Mouse (Mus musculus) embryonic facial prominence, embryonic 12.5 days (tissue): ENCODE results near the gene Flnb. TPM values are rescaled to one million over a fixed set of nuclear protein-coding genes. Genes with fewer than 3 reads are reported as not detected.

Source experiments
- ATAC-seq: fragments of 200-750 bp; cut with Nextera tagmentation; 2 replicates; pipeline ENCODE4 v1.8.0; 2017; ENCODE audit not compliant: insufficient number of reproducible peaks, insufficient read depth, low FRiP score, low TSS enrichment
- H3K27ac ChIP-seq: fragments of 300-500 bp; sonication (generic); 2 replicates; pipeline ENCODE4 v1.5.1; 2016; ENCODE audit warnings: mild to moderate bottlenecking
- H3K27me3 ChIP-seq: fragments of 300-500 bp; sonication (generic); 2 replicates; pipeline ENCODE4 v1.6.1; 2016; ENCODE audit warnings: mild to moderate bottlenecking, moderate library complexity
- H3K36me3 ChIP-seq: fragments of 300-500 bp; sonication (generic); 2 replicates; pipeline ENCODE4 v1.6.1; 2016; ENCODE audit warnings: mild to moderate bottlenecking
- H3K4me1 ChIP-seq: fragments of 300-500 bp; sonication (generic); 2 replicates; pipeline ENCODE4 v1.6.1; 2016
- H3K4me2 ChIP-seq: fragments of 300-500 bp; sonication (generic); replicated peaks from 2 replicates; pipeline ENCODE4 v1.6.1; 2016; ENCODE audit warnings: mild to moderate bottlenecking, moderate library complexity
- H3K4me3 ChIP-seq: fragments of 300-500 bp; sonication (generic); 2 replicates; pipeline ENCODE4 v1.5.1; 2016; ENCODE audit warnings: mild to moderate bottlenecking
- H3K9ac ChIP-seq: fragments of 300-500 bp; sonication (generic); 2 replicates; pipeline ENCODE4 v1.6.1; 2016; ENCODE audit warnings: mild to moderate bottlenecking, moderate library complexity
- H3K9me3 ChIP-seq: fragments of 300-500 bp; sonication (generic); 2 replicates; pipeline ENCODE4 v1.6.1; 2016; ENCODE audit warnings: mild to moderate bottlenecking, moderate library complexity
- WGBS: fragments of 180-500 bp; shearing (Covaris S2); methylation state at CpG from one replicate; pipeline ENCODE4 v1.1.7; 2016; 5-methylcytosine and 5-hydroxymethylcytosine counted together
- polyA plus RNA-seq: library from polyadenylated mRNA; unstranded; fragments of >200 nt; fragmentation: Nextera tagmentation; extraction: Ambion mirVana; gene quantifications from 2 replicates; pipeline ENCODE4 v1.2.1, GENCODE M21; 2016

Gene Flnb
- polyA plus RNA-seq: 32.8 and 32.9 TPM in 2 replicates

DNA sequence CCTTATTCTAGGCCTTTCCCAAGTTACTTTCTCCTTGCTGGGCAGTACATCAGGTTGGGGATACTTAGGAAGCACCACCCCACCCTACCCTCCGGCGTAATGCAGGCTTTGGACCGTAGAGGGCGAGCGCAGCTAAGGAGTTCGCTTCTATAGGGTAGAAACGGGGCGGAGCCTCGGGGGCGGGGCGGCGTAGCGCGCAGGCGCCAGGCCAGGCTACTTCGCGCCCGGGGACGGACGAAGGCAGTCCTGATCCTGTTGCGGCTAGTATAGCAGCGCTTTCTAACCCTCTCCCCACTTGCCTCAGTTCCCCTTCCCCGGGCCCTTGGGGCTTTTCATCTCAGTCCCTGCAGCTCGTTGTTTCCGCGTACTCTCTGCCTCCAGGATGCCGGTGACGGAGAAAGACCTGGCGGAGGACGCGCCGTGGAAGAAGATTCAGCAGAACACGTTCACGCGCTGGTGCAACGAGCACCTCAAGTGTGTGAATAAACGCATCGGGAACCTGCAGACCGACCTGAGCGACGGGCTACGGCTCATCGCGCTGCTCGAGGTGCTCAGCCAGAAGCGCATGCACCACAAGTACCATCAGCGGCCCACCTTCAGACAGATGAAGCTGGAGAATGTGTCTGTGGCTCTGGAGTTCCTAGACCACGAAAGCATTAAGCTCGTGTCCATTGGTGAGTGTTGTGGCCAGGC, at the start of gene Flnb:
Gene Flnb, plus strand, starts transcription at position 188 of the 693 bp plus-strand sequence.
- H3K36me3 ChIP-seq: no peaks in the 10 kb centered on the region
- under 1% methylated on average over 49 of the region's 49 CpGs for WGBS
- H3K4me2 ChIP-seq: peak within 1 kb of the TSS; percentile 87
- H3K9me3 ChIP-seq: no peaks in the 10 kb centered on the region
- H3K9ac ChIP-seq: peak within 1 kb of the TSS; percentile 82
- peaks cover 36% of the 10 kb centered on the region for H3K4me1 ChIP-seq
- H3K4me3 ChIP-seq: peak within 1 kb of the TSS; percentile 77
- no peaks in the 10 kb centered on the region for H3K27me3 ChIP-seq
- H3K27ac ChIP-seq: peak within 1 kb of the TSS; percentile 78
- ATAC-seq: peak; percentile 92

DNA sequence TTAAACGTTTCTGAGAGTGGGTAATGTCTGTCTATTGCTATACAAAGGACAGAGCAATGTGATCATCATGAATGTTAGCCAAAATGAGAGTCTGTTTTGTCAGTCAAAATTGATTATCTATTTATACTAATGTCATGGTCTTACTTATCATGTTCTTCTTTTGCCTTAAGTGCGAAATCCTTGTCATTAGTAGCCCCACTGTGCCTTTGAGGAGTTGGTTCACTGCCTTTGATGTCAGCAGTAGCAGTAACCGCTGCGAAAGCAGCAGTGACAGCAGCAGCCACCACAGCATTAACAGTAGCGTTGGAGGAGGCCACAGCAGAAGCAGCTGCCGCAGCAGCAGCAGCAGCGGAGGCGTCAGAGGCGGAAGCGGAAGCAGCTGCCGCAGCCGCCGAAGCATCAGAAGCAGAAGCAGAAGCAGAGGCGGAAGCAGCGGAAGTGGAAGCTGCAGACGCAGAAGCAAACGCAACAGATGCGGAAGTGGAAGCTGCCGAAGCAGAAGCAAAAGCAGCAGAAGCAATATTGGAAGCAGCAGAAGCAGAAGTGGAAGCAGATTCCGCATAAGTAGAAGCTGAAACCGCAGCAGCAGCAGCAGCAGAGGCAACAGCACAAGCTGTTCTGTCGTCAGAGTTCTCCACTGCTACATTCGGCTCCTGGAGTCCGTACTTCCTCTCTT, 43.9 kb upstream of the Flnb start:
- peak overlapping the region; percentile 45 for H3K4me3 ChIP-seq
- H3K27me3 ChIP-seq: no peaks in the 10 kb centered on the region
- peak overlapping the region; percentile 50 for H3K4me2 ChIP-seq
- no peaks in the 10 kb centered on the region for H3K9me3 ChIP-seq
- H3K36me3 ChIP-seq: no peaks in the 10 kb centered on the region
- no peaks in the 10 kb centered on the region for H3K4me1 ChIP-seq
- WGBS: 33% methylated on average over 24 of the region's 24 CpGs
- no peak for ATAC-seq
- peak overlapping the region; percentile 38 for H3K9ac ChIP-seq
- H3K27ac ChIP-seq: peak overlapping the region; percentile 54; the same call in 1 of the 2 replicates

DNA sequence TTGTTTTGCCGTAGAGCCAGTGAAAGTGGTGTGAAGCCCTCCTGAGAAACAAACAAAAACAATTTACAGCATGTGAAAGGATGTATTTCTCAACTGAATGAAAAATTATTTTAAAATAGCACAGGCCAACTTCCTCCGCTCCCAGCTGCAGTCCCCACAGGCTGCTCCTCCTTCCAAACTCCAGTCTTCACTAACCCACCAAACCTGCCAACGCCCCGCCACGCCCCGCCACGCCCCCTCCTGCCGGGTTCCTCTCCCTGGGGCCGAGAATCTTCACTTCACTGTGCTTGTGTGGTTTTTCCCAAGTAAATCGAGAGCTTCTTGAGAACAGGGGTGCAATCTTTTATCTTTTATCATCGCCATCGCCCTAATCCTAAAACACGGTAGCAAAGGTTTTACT, 31.7 kb upstream of the Flnb start:
- no peaks in the 10 kb centered on the region for H3K27me3 ChIP-seq
- H3K27ac ChIP-seq: no peak overlapping the region
- no peaks in the 10 kb centered on the region; the same call in 1 of the 2 replicates for H3K4me1 ChIP-seq
- no peaks in the 10 kb centered on the region for H3K9me3 ChIP-seq
- 35% methylated on average over 13 of the region's 13 CpGs for WGBS
- no peak overlapping the region for H3K9ac ChIP-seq
- no peak overlapping the region for H3K4me2 ChIP-seq
- no peak overlapping the region for H3K4me3 ChIP-seq
- H3K36me3 ChIP-seq: no peaks in the 10 kb centered on the region
- ATAC-seq: no peak

DNA sequence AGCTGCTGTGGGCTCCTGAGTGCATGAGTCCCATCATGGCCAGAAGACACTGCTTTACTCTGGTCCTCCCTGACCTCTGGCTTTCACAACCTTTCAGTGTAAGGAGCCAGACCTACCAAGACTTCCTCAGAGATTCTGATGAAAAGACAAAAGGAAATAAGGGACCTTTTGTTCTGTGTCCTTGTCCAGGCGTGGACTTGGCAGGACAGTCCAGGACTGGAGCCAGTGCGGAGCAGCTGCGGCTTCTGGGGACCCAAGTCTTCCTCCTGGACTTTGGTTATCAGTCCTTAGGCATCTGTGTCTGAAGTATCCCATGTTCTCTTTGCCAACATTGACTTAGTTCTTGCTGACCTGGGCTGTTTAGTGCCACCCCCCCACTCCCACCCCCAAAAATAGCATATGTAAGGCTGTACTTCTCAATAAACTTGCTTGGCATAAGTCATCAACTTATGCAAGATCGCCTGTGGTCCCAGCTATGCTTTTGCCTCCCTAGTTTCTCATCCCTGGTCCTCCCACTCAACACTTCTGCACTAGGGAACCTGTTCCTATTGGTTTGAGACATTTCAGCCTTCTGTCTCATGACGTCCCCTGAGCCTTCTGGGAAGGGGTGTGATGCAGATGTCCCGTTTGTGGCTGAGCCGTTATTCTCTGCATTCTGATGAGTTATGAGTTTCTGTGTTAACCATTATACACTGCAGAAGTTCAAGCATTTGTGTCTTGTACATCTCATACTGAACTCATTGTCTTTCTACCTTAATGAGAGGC, 28.3 kb upstream of the Flnb start:
- Histone ChIP-seq H3K27ac (no peak overlapping the region), H3K9me3 (no peaks in the 10 kb centered on the region), H3K9ac (no peak overlapping the region), H3K4me3 (no peak overlapping the region), H3K36me3 (no peaks in the 10 kb centered on the region), H3K4me2 (no peak overlapping the region), H3K27me3 (no peaks in the 10 kb centered on the region), H3K4me1 (no peaks in the 10 kb centered on the region; the same call in 1 of the 2 replicates)
- 78% methylated on average over 7 of the region's 7 CpGs for WGBS
- no peak for ATAC-seq

DNA sequence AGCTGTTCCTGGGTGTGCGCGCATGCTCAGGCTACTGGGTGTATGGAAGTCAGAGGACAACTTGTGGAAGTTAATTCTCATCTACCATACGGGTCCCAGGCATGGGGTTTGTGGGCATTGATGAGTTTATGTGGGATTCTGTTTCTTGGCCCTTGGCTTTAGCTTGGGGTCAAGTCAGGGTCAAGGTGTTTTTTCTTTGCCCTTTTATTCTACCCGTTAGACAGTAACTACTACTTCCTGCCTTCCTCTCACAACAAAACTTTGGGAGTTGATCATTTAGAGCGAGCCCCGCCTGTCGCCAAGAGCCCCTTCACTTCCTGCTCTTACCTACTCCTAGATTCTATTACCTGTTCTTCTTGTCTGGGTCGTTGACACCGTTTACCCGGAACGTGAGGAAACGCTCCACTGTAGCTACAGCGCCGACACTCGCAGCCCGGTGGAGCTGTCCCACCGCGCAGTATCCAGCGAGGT, 26.7 kb upstream of the Flnb start:
- no peaks in the 10 kb centered on the region; the same call in 1 of the 2 replicates for H3K4me1 ChIP-seq
- ATAC-seq: no peak; the same call in 1 of the 2 replicates
- no peaks in the 10 kb centered on the region for H3K36me3 ChIP-seq
- no peak overlapping the region for H3K27ac ChIP-seq
- peak overlapping the region; percentile 75 for H3K4me2 ChIP-seq
- no peak overlapping the region for H3K9ac ChIP-seq
- no peaks in the 10 kb centered on the region for H3K27me3 ChIP-seq
- peak overlapping the region; percentile 40 for H3K4me3 ChIP-seq
- no peaks in the 10 kb centered on the region for H3K9me3 ChIP-seq
- 13% methylated on average over 19 of the region's 19 CpGs for WGBS

DNA sequence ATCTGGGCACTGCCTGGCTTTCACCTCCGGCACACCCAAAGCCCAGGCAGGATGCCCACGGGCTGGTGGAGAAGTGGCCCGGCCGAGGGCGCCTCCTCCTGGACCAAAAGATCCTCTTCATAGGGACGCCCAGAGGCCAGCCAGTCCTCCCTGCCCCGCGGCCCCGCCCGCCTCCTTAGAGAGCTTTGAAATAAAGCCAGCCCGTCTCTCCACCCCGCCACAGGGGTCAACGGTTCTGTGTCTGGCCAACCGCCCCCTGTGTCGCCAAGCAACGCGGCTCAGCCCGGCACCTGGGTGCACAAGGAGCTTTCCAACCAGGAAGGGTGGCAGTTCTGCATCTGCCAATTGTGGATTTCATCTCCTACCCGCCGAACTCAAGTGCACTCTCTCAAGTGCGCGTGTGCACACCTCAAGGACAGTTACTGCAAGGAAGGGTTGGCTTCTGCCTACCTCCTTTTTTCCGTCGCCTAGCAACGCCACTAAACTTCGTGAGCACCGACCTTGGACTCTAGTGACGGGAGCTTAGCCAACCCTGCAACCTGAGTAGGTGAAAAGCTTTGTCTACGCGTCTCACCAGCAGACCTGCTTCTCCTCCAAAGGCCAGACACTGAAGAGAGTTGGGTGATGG, 26.1 kb upstream of the Flnb start, which contains the start of gene Gm26661:
Gene Gm26661, plus strand, starts transcription at position 56 of the 628 bp plus-strand sequence.
- no peaks in the 10 kb centered on the region for H3K9me3 ChIP-seq
- H3K9ac ChIP-seq: no peak within 1 kb of the TSS
- peak; percentile 80 for ATAC-seq
- peak within 1 kb of the TSS; percentile 40 for H3K4me3 ChIP-seq
- H3K27me3 ChIP-seq: no peaks in the 10 kb centered on the region
- peak within 1 kb of the TSS; percentile 75 for H3K4me2 ChIP-seq
- 2% methylated on average over 30 of the region's 30 CpGs for WGBS
- no peaks in the 10 kb centered on the region for H3K36me3 ChIP-seq
- no peaks in the 10 kb centered on the region; the same call in 1 of the 2 replicates for H3K4me1 ChIP-seq
- H3K27ac ChIP-seq: no peak within 1 kb of the TSS

DNA sequence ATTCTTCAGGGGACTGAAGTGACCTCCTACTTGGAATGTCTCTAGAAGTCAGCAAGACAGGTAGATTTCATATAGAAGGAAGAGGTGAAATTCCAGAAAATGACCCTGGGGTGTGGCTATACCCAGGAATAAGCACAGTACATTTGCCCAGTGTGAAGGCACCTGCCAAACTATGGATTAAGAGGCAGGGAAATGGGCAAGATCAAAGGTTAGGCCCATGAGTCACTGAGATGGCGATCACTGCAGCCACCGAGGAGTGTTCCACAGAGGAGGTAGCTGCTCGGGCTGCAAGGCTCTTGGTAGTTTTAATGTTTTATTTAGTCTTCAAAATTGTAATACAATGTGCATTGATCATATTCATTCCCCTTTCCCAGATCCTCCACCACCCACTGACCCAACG, 21.8 kb upstream of the Flnb start:
- H3K27me3 ChIP-seq: no peaks in the 10 kb centered on the region
- no peaks in the 10 kb centered on the region; the same call in 1 of the 2 replicates for H3K4me1 ChIP-seq
- no peak overlapping the region for H3K4me2 ChIP-seq
- no peak for ATAC-seq
- no peaks in the 10 kb centered on the region for H3K9me3 ChIP-seq
- no peaks in the 10 kb centered on the region for H3K36me3 ChIP-seq
- no peak overlapping the region for H3K9ac ChIP-seq
- H3K27ac ChIP-seq: no peak overlapping the region
- no peak overlapping the region for H3K4me3 ChIP-seq
- WGBS: 83% methylated on average over 4 of the region's 4 CpGs

DNA sequence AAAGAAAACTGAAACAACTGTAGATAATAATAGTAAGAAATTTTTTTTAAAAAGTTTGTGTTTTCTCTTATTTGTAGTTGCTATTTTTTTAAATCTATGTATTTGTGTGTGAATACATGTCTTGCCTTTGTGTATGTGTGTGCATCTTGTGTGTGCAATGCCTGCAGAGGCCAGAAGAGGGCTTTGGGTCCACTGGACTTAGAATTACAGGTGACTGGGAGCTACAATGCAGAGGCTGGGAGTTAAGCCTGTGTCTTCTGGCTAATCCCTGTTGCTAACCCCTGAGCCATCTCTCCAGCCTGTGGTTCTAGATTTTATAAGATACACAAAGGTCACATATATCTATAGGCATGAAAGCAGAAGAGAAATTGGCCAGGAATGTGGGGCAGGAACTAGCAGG, 17.1 kb upstream of the Flnb start:
- no peak for ATAC-seq
- Histone ChIP-seq H3K9ac (no peak overlapping the region), H3K4me1 (no peaks in the 10 kb centered on the region), H3K4me3 (no peak overlapping the region), H3K27ac (no peak overlapping the region), H3K27me3 (no peaks in the 10 kb centered on the region), H3K36me3 (no peaks in the 10 kb centered on the region), H3K4me2 (no peak overlapping the region), H3K9me3 (no peaks in the 10 kb centered on the region)

DNA sequence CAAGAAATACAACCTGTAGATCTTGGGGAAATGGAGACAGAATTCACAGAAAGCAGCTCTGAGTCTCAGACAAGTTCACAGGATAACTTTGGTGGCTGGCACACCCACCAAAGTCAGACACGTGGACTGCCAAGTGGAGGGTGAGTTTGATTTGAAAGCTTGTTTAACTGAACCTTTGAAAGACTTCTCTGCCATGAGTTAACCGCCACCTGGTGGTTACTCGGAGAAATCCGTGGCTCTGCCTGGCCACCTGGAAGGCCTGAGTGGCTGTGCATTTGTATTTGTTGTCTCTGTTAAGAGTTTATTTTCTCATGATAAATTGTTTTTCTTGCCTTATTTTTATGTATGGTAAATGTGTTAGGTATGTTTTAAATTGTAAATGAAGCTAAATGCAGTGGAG, 15.9 kb upstream of the Flnb start:
- Histone ChIP-seq H3K4me2 (no peak overlapping the region), H3K36me3 (no peaks in the 10 kb centered on the region), H3K4me1 (no peaks in the 10 kb centered on the region), H3K27ac (no peak overlapping the region), H3K9ac (no peak overlapping the region), H3K4me3 (no peak overlapping the region), H3K27me3 (no peaks in the 10 kb centered on the region), H3K9me3 (no peaks in the 10 kb centered on the region)
- no peak for ATAC-seq
- WGBS: 11% methylated on average over 4 of the region's 4 CpGs

DNA sequence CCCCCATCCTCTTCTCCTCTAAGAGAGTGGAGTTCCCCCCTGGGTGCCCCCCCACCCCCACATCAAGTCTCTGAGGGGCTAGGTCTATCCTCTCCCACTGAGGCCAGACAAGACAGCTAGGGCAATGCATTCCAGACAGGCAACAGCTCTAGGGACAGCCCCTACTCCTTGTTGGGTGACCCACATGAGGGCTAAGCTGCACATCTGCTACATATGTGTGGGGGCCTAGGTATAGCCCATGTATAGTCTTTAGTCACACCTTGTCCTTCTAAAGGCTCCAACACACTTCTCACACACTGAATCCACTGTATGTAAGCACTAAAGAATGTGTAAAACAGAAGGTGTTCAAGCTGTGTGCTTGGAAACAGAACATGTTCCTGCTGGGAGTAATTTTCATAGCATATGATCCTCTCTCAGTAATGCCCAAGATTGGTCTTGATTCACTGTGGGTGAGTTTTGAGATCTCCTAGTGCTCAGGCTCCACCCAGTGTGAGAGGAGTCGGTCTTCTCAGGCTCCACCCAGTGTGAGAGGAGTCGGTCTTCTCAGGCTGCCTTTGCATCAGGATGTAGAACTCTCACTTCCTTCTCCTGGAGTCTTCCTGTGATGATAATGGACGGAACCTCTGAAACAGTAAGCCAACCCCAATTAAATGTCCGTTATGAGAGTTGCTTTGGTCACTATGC, 13.7 kb upstream of the Flnb start:
- H3K36me3 ChIP-seq: no peaks in the 10 kb centered on the region
- no peak overlapping the region for H3K4me2 ChIP-seq
- no peaks in the 10 kb centered on the region for H3K9me3 ChIP-seq
- H3K4me3 ChIP-seq: no peak overlapping the region
- WGBS: 58% methylated on average over 4 of the region's 4 CpGs
- H3K4me1 ChIP-seq: no peaks in the 10 kb centered on the region
- 0 out of 2 replicates have a peak, but pooled peaks have one; percentile 44 for ATAC-seq
- H3K27me3 ChIP-seq: no peaks in the 10 kb centered on the region
- no peak overlapping the region for H3K9ac ChIP-seq
- no peak overlapping the region for H3K27ac ChIP-seq

DNA sequence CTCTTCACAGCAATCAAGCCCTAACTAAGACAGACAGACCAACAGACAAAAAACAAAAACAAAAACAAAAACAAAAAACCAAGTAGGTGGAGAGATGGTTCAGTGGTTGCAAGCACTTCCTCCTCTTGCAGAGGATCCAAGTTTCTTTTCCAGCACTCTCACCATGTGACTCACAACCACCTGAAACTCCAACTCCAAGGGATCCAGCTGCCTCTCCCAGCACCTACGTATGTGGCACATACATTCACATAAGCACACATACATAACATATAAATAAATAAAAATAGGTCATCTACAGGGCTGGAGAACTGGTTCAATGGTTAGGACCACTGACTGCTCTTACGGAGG, 13.2 kb upstream of the Flnb start:
- H3K4me1 ChIP-seq: no peaks in the 10 kb centered on the region
- H3K4me2 ChIP-seq: no peak overlapping the region
- H3K27me3 ChIP-seq: no peaks in the 10 kb centered on the region
- no peak for ATAC-seq
- no peak overlapping the region for H3K27ac ChIP-seq
- H3K9me3 ChIP-seq: no peaks in the 10 kb centered on the region
- no peak overlapping the region for H3K4me3 ChIP-seq
- H3K9ac ChIP-seq: no peak overlapping the region
- 83% methylated on average over 2 of the region's 2 CpGs for WGBS
- H3K36me3 ChIP-seq: no peaks in the 10 kb centered on the region
